Mouse (Mus musculus) myocyte (in vitro differentiated cells): ENCODE data around the gene Tmem132d. TPM values are rescaled to one million over a fixed set of nuclear protein-coding genes. Genes with fewer than 3 reads are reported as not detected.

Experiments used
- H3K27me3 ChIP-seq: one replicate; pipeline ENCODE4 v1.6.1; 2011; ENCODE audit not compliant: control insufficient read depth, insufficient read depth, insufficient read length
- H3K36me3 ChIP-seq: one replicate; pipeline ENCODE4 v1.6.1; 2011; ENCODE audit not compliant: control insufficient read depth, insufficient read depth
- H3K4me2 ChIP-seq: one replicate; pipeline ENCODE4 v1.6.1; 2011; ENCODE audit warnings: low read depth, control low read depth
- H3K4me3 ChIP-seq: one replicate; pipeline ENCODE4 v1.5.1; 2011; ENCODE audit warnings: mild to moderate bottlenecking, control low read depth, moderate library complexity
- H3K79me2 ChIP-seq: one replicate; pipeline ENCODE4 v1.6.1; 2011; ENCODE audit not compliant: control insufficient read depth, insufficient read depth
- H3ac ChIP-seq: one replicate; pipeline ENCODE4 v1.6.1; 2011; ENCODE audit not compliant: control insufficient read depth, insufficient read length
- CEBPB ChIP-seq: IDR thresholded peaks from 2 replicates; pipeline ENCODE4 v1.6.1; 2011; ENCODE audit warnings: mild to moderate bottlenecking, moderate library complexity; ENCODE audit not compliant: poor library complexity, insufficient read depth, severe bottlenecking
- E2F4 ChIP-seq: IDR thresholded peaks from one replicate; pipeline ENCODE4 v1.6.1; 2011; ENCODE audit warnings: mild to moderate bottlenecking, control low read depth, moderate library complexity; ENCODE audit not compliant: insufficient read depth
- MAX ChIP-seq: IDR thresholded peaks from one replicate; pipeline ENCODE4 v1.6.1; 2011; ENCODE audit warnings: low read depth, mild to moderate bottlenecking, control low read depth
- MYOD1 ChIP-seq, 3 experiments: IDR thresholded peaks; one replicate each; pipeline ENCODE4 v1.6.1; 2011; ENCODE audit warnings: control low read depth in 2 of 3, low read depth in 2 of 3, mild to moderate bottlenecking in 2 of 3, moderate library complexity in 1 of 3; ENCODE audit not compliant: insufficient read length in 2 of 3, control insufficient read depth in 1 of 3
- MYOG ChIP-seq, 3 experiments: IDR thresholded peaks; one replicate each; pipeline ENCODE4 v1.6.1; 2011; ENCODE audit warnings: control low read depth in 2 of 3, low read depth in 2 of 3, mild to moderate bottlenecking in 2 of 3; ENCODE audit not compliant: insufficient read length in 2 of 3, control insufficient read depth in 1 of 3, insufficient read depth in 1 of 3
- POLR2A ChIP-seq: IDR thresholded peaks from one replicate; pipeline ENCODE4 v1.6.1; 2011; ENCODE audit warnings: low read depth, mild to moderate bottlenecking, control low read depth, moderate library complexity; ENCODE audit not compliant: insufficient read length
- POLR2AphosphoS2 ChIP-seq: IDR thresholded peaks from one replicate; pipeline ENCODE4 v1.6.1; 2011; ENCODE audit warnings: low read depth, control low read depth; ENCODE audit not compliant: insufficient read length
- REST ChIP-seq: IDR thresholded peaks from one replicate; pipeline ENCODE4 v1.6.1; 2011; ENCODE audit warnings: mild to moderate bottlenecking, control low read depth, moderate library complexity; ENCODE audit not compliant: insufficient read depth, insufficient read length
- SRF ChIP-seq: IDR thresholded peaks from one replicate; pipeline ENCODE4 v1.6.1; 2011; ENCODE audit warnings: low read depth; ENCODE audit not compliant: control insufficient read depth, insufficient read length
- TCF12 ChIP-seq: IDR thresholded peaks from one replicate; pipeline ENCODE4 v1.6.1; 2011; ENCODE audit warnings: mild to moderate bottlenecking, control low read depth; ENCODE audit not compliant: poor library complexity, insufficient read depth, severe bottlenecking
- TCF3 ChIP-seq: IDR thresholded peaks from one replicate; pipeline ENCODE4 v1.6.1; 2011; ENCODE audit warnings: low read depth, control low read depth; ENCODE audit not compliant: insufficient read length
- USF1 ChIP-seq: IDR thresholded peaks from one replicate; pipeline ENCODE4 v1.6.1; 2011; ENCODE audit warnings: low read depth, mild to moderate bottlenecking, control low read depth, moderate library complexity
- polyA plus RNA-seq: library from polyadenylated mRNA; unstranded; fragments of >200 nt; fragmentation: generic; extraction: Trizol; gene quantifications from one replicate; pipeline ENCODE4 v1.2.1, GENCODE M21; 2012; ENCODE audit warnings: missing spikeins

Gene Tmem132d
- polyA plus RNA-seq, 1 experiment = not detected

DNA sequence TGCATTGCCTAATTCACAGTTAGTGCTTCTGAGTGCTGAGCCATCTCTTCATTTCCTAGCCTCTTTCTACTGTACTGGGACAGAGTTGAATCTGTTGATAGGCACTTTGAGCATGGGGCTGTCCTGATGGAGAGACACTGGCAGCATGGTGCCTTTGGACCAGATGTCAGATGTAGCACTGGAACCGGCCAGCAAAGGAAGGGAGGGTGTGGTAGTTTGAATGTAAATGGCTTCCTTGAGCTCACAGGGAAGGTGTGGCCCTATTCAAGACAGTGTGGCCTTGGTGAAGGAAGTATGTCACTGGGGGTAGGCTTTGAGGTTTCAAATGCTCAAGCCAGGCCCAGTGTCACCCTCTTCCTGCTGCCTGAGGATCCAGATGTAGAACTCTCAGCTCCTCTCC, 602.0 kb downstream of the Tmem132d start:
- TF ChIP-seq SRF (no peak), MAX (no peak), MYOD1 (IDR thresholded peaks at IDR 0.05; ENCODE audit: control insufficient read depth in 1 of 3, insufficient read length in 2 of 3, low read depth in 2 of 3) (no peak), TCF3 (no peak), POLR2AphosphoS2 (no peak), USF1 (no peak), CEBPB (no peak), TCF12 (no peak), E2F4 (no peak), REST (no peak), MYOG (IDR thresholded peaks at IDR 0.05; ENCODE audit: control insufficient read depth in 1 of 3, insufficient read depth in 1 of 3, insufficient read length in 2 of 3, low read depth in 2 of 3) (no peak), POLR2A (no peak)
- no peaks in the 10 kb centered on the region for H3K36me3 ChIP-seq
- H3K4me2 ChIP-seq = no peak overlapping the region
- no peaks in the 10 kb centered on the region for H3K79me2 ChIP-seq
- no peak overlapping the region for H3ac ChIP-seq
- H3K27me3 ChIP-seq = no peaks in the 10 kb centered on the region
- no peak overlapping the region for H3K4me3 ChIP-seq

- Histone ChIP-seq H3K79me2 (no peaks in the 10 kb centered on the region), H3ac (no peak overlapping the region), H3K36me3 (no peaks in the 10 kb centered on the region), H3K4me3 (no peak overlapping the region), H3K4me2 (no peak overlapping the region), H3K27me3 (no peaks in the 10 kb centered on the region)
- no peak for TF ChIP-seq REST
- TF ChIP-seq SRF = no peak
- TF ChIP-seq USF1 = no peak
- TF ChIP-seq POLR2A = no peak
- no peak for TF ChIP-seq TCF3
- no peak for TF ChIP-seq POLR2AphosphoS2
- TF ChIP-seq MYOD1 (IDR thresholded peaks at IDR 0.05; ENCODE audit: control insufficient read depth in 1 of 3, insufficient read length in 2 of 3, low read depth in 2 of 3) = no peak
- TF ChIP-seq TCF12 = no peak
- no peak for TF ChIP-seq MAX
- no peak for TF ChIP-seq MYOG (IDR thresholded peaks at IDR 0.05; ENCODE audit: control insufficient read depth in 1 of 3, insufficient read depth in 1 of 3, insufficient read length in 2 of 3, low read depth in 2 of 3)
- no peak for TF ChIP-seq E2F4
- TF ChIP-seq CEBPB = no peak
These were observed 604.1 kb downstream of the Tmem132d start for GRCm38 (mm10) chr5:127828756-127829155.

GRCm38 (mm10) chr5:127821960-127822359, 610.9 kb downstream of the Tmem132d start:
- H3ac ChIP-seq = no peak overlapping the region
- H3K4me2 ChIP-seq = no peak overlapping the region
- no peaks in the 10 kb centered on the region for H3K27me3 ChIP-seq
- H3K4me3 ChIP-seq = no peak overlapping the region
- H3K79me2 ChIP-seq = no peaks in the 10 kb centered on the region
- no peaks in the 10 kb centered on the region for H3K36me3 ChIP-seq
- TF ChIP-seq REST (no peak), E2F4 (no peak), POLR2AphosphoS2 (no peak), MYOG (IDR thresholded peaks at IDR 0.05; ENCODE audit: control insufficient read depth in 1 of 3, insufficient read depth in 1 of 3, insufficient read length in 2 of 3, low read depth in 2 of 3) (no peak), SRF (no peak), TCF12 (no peak), USF1 (no peak), POLR2A (no peak)

DNA sequence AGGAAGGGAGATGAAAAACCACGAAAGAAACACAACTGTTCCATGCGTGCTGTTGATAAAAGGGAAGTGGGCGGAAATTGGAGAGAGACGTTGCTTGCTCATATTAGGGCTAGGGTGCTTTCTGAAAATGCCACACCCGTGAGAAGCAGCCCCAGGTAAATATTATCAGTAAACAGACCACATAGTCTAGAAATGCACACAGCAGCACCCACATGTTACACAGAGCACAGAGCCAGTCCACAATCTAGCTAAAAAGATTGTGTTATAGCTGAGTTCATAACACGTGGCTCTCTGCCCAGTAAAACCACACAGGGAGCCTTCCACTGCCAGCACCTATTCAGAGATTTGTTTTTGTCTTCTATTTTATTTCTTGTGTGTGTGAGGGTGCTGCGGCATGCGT, 617.6 kb downstream of the Tmem132d start:
- no peak for TF ChIP-seq MYOG (IDR thresholded peaks at IDR 0.05; ENCODE audit: control insufficient read depth in 1 of 3, insufficient read depth in 1 of 3, insufficient read length in 2 of 3, low read depth in 2 of 3)
- no peak for TF ChIP-seq TCF3
- no peak for TF ChIP-seq TCF12
- TF ChIP-seq POLR2AphosphoS2 = no peak
- TF ChIP-seq USF1 = no peak
- TF ChIP-seq E2F4 = no peak
- Histone ChIP-seq H3K27me3 (no peaks in the 10 kb centered on the region), H3ac (no peak overlapping the region), H3K4me3 (no peak overlapping the region), H3K36me3 (no peaks in the 10 kb centered on the region), H3K79me2 (no peaks in the 10 kb centered on the region), H3K4me2 (no peak overlapping the region)

- Histone ChIP-seq H3K4me3 (no peak overlapping the region), H3K36me3 (no peaks in the 10 kb centered on the region), H3K27me3 (no peaks in the 10 kb centered on the region), H3K4me2 (no peak overlapping the region), H3ac (no peak overlapping the region), H3K79me2 (no peaks in the 10 kb centered on the region)
- TF ChIP-seq POLR2A = no peak
- no peak for TF ChIP-seq USF1
- TF ChIP-seq SRF = no peak
These were observed 625.5 kb downstream of the Tmem132d start for GRCm38 (mm10) chr5:127807419-127807818.
